Mouse (Mus musculus): ENCODE measurements around the gene Cpt1c.
A peak's percentile ranks its signal among the peaks of the same experiment; 100 is the strongest.

Gene Cpt1c

DNA sequence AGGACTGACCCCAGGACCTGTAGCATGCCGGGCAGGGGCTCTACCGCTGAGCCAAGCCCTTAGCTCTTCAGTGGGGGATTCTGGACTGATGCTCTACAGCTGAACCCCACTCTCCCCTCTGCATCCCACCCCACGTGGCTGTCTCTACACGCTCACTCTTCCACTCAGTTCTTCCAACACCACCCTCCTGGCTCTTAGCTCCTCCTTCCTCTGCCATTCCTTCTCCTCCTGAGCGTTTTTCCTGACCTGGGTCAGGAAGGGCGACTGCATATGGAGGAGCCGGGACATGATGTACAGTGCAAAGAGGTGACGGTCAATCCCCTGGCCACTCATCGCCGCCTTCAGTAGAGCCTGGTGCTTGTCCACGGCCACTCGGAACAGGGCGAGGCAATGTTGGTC, 14.1 kb downstream of the Cpt1c start:
- DNase-seq: no peak

- DNase-seq: no peak
Measured at GRCm38 (mm10) chr7:44959874-44960511, 14.7 kb downstream of the Cpt1c start.

- no peak for DNase-seq
Measured at GRCm38 (mm10) chr7:44959281-44959680, 15.4 kb downstream of the Cpt1c start.

GRCm38 (mm10) chr7:44958208-44958607, 16.4 kb downstream of the Cpt1c start:
- DNase-seq: no peak

- no peak for DNase-seq
Measured at GRCm38 (mm10) chr7:44957183-44957835, 17.3 kb downstream of the Cpt1c start.

- no peak for DNase-seq
Measured at GRCm38 (mm10) chr7:44956266-44956665, 18.4 kb downstream of the Cpt1c start.

GRCm38 (mm10) chr7:44955628-44956027, 19.0 kb downstream of the Cpt1c start:
- no peak for DNase-seq

DNA sequence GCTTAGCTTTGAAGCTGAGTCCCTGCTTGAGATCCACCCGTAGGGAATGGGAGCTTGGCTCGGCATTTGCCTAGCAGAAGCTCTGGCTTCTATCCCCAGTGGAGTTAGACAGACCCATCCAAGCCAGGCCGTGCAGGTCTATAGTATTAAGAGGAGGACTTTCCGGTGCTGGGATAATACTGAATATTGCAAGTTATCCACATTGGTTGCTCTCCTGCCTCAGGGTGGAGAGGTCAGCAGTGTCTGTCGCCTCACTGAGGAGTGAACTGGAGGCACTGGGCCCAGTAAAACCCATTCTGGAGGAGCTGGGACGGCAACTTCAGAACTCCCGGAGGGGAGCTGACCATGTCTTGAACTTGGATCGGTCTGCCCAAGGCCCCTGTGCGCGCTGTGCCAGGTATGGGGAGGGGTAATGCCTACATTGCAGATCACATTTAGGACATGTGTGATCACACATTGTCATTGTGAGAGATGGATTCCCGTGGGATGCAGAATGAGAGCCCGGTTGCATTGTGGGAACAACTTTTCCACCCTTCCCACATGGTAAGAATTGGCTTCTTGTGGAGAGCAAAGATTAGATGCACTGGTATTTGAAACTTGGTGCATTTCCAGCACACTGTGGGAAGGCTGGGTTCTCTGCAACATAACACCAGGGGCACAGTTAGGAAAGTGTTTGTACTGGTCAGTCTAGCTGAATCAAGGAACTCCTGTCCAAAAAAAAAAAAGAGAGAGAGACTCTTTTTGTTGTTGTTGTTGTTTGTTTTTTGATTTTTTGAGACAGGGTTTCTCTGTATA, 20.4 kb downstream of the Cpt1c start:
- no peak for DNase-seq

DNA sequence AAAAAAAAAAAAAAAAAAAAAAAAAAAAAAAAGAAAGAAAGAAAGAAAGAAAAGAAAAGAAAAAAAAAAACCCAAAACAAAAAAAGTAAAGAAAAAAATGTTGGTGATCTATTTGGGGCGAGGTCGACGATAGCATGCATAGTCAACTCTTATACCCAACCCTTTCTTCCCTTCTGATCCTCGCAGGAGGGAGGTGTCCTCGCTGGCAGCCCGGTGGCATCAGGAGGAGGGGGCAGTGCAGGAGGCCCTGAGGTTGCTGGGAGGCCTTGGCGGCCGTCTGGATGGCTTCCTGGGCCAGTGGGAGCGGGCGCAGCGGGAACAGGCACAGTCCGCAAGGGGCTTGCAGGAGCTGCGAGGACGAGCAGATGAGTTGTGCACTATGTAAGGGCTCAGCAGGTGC, 21.1 kb downstream of the Cpt1c start:
- no peak for DNase-seq

DNA sequence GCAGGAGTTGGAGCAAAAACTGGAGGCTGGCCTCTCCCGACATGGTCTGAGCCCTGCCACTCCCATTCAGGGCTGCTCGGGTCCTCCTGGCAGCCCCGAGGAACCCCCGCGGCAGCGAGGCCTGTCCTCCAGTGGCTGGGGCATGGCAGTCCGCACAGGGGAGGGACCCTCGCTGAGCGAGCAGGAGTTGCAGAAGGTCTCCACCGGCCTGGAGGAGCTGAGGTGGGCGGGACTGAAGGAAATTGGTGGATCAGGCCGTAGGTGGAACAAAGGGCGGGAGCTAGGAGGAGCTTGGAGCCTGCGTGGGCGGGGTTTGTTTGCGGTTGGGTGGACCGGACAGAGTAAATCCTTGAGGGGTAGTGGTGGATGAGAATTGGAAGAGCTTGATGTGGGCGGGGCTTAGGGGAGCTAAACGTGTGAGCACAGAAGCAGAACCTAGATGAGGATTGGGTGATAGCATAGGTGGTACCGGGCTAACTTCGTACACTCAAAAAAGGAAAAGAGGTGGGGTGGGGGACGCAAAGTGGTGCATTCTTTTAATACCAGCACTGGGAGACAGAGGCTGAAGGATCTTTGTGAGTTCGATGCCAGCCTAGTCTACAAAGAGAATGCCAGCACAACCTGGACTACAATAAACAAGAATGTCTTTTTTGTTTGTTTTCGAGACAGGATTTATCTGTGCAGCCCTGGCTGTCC, 21.9 kb downstream of the Cpt1c start:
- peak; percentile 79 for DNase-seq

- no peak for DNase-seq
Measured at GRCm38 (mm10) chr7:44951960-44952359, 22.7 kb downstream of the Cpt1c start.

- no peak for DNase-seq
Measured at GRCm38 (mm10) chr7:44949922-44950321, 24.7 kb downstream of the Cpt1c start.

- no peak for DNase-seq
Measured at GRCm38 (mm10) chr7:44942904-44943303, 31.7 kb downstream of the Cpt1c start, which contains the start of gene Tsks. Tsks (plus strand) TSS chr7:44943204.

DNA sequence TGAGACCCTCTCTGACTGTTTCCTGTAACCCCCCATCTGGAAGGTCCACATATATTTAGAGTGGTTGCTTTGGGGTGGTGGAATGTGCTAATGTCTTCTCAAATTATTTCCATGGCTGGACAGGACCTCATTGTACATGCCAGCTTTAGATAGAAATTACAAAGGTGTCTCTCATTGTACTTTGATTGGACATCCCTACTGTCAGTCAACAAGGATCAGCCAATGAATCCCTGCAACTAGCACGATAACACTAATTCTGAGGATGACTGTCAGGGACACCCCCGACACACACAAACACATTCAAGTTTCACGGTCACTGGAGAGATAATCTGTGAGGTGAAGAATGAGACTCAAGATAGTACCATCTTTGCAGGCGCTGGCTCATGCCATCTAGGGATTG, 36.0 kb downstream of the Cpt1c start:
- no peak for DNase-seq

DNA sequence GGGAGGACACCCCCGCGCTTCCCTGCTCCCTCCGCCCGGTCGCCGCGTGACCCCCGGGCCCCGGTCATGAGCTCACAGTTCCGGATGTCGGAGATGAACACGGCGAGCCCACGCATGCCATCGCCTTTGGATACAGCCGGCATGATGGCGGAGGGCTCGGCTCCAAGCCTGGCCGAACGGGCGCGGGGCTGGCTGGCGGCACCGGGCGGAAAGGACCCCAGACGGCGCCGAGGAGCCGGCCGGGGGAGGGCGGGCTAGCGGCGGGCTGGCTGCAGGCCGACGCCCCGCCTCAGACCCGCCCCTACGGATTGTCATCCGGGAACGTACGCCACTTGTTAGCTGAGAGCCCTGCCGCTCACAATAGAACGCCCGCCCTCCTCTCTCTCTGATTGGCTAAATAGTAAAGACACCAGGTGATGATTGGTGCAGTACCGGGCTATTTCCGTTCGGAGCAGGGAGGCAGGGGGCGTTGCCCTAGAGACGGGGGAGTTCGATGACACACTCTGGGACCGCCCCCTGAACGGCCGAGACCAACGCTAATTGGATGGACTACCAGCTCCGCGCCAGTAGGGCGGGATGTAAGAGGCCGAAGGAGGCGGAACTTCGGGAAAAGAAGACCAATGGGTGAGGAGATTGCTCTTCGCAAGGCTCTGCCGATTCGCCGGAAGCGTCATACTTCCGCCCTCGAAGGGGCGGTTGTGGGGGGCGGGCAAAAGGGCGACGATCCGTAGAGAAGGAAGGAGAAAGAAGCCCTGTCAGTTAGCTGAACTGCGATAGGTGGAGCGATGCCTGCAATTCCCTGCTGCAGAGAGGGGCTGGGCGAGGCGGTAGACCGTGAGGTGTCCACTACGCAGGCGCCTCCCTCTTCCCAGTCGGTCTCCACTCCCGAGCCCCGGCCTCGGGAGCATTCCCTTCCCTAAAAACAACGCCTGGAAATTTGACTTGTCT, 45.2 kb downstream of the Cpt1c start, which contains the start of gene Ap2a1:
Gene Ap2a1 (minus strand): TSS at position 293 of the 948 bp plus-strand sequence.
- DNase-seq: peak; percentile 100

DNA sequence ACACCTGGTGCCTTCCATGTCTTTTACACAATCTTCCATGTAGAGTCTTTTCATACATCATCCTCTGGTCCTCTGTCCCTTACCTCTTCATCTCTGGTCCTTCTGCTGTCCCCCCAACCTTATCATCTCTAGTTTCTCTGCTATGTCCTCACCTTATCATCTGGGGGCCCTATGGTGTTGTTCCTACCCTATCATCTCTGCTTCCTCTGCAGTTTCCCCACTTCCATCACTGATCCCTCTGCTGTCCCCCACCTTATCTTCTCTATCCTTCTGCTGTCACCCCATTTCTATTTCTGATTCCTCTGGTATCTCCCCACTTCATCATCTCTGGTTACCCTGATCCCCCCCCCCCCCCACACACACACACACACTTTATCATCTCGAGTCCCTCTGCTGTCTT, 46.1 kb downstream of the Cpt1c start:
- DNase-seq: no peak

DNA sequence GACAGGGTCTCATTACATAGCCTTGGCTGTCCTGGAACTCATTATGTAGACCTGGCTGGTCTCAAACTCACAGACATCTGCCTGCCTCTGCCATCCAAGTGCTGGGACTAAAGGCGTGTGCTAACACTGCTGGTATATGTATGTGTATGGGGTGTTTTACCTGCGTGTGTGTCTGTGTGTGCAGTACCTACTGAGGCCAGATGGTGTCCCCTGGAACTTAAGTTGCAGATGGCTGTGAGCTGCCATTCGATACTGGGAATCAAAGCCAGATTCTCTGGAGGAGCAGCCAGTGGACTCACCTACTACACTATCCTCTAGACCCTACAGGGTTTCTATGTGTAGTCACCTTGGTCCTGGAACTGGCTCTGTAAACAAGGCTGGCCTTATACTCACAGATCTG, 49.2 kb downstream of the Cpt1c start:
- no peak for DNase-seq

- no peak for DNase-seq
Measured at GRCm38 (mm10) chr7:44922530-44922929, 52.1 kb downstream of the Cpt1c start.

DNA sequence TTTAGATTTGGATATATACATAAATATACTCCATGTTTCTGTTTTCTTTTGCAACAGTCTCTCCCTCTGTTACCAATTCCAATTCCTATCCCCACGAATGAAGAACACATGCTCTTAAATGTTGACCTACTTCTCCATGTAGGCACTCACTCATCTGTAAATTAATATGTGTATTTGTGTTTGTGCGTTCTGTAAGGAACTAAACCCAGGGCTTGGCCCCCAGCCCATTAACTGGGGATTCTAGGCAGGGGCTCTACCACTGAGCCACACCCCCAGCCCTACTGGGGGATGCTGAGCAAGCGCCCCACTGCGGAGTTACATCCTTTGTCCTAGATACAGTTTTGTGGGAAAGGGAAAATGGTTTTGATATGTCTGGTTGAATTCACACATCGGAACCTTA, 55.5 kb downstream of the Cpt1c start:
- no peak for DNase-seq

DNA sequence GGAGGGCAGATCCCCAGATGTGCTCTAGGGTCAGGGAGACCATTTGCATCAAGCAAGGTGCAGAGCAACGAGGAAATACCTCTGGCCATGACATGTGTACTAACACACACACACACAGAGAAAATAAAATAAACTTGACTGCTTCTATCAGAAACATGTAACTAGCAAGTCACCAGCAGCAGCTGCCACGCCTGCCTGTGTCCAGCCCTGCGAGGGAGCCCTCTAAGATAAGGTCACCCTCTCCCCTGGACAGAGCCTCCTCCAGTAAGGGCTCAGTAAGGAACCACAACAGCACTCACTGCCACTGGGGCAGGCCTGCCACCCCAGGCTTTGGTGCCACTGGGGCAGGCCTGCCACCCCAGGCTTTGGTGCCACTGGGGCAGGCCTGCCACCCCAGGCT, 56.4 kb downstream of the Cpt1c start:
- DNase-seq: no peak

GRCm38 (mm10) chr7:44916881-44917280, 57.8 kb downstream of the Cpt1c start:
- DNase-seq: no peak

DNA sequence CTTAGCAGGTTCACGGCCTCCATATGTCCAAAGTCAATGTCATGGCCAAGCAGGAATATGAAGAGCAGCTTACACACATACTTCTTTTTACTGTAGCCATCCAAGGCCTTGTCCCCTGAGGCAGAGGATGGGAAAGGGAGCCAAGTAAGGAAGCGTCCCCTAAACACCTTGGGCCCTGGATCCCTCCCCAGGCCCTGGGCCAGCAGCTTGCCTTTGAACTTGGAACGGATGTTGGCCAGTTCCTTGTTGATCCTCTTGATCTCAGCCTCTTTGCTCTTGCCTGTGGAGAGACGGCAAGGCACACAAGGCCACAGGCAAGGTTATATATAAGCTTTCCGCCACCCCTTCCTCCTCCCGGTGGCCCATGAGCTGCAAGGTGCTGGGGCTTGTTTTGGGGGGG, 58.5 kb downstream of the Cpt1c start:
- DNase-seq: no peak
